Mouse (Mus musculus) ES-Bruce4 (cell line): ENCODE measurements around the gene Fgfr2. TPM values are rescaled to one million over a fixed set of nuclear protein-coding genes. Genes with fewer than 3 reads are reported as not detected.

ENCODE experiments used
- H3K27ac ChIP-seq: 2 replicates; pipeline ENCODE4 v1.5.1; 2012; ENCODE audit warnings: low read length, inconsistent platforms; ENCODE audit not compliant: insufficient read depth
- H3K27me3 ChIP-seq: 2 replicates; pipeline ENCODE4 v1.6.1; 2012; ENCODE audit warnings: mild to moderate bottlenecking, low read length, inconsistent platforms; ENCODE audit not compliant: control insufficient read depth, poor library complexity, insufficient read depth, severe bottlenecking
- H3K36me3 ChIP-seq: 2 replicates; pipeline ENCODE4 v1.6.1; 2012; ENCODE audit warnings: inconsistent platforms, mild to moderate bottlenecking, low read length, moderate library complexity; ENCODE audit not compliant: control insufficient read depth, poor library complexity, insufficient read depth, severe bottlenecking
- H3K4me1 ChIP-seq: one replicate; pipeline ENCODE4 v1.8.1; 2011; ENCODE audit warnings: low read length; ENCODE audit not compliant: control insufficient read depth, insufficient read depth
- H3K4me3 ChIP-seq: 2 replicates; pipeline ENCODE4 v1.5.1; 2011; ENCODE audit warnings: low read depth, mild to moderate bottlenecking, low read length
- H3K9ac ChIP-seq: 2 replicates; pipeline ENCODE4 v1.6.1; 2012; ENCODE audit warnings: low read depth, mild to moderate bottlenecking, inconsistent platforms; ENCODE audit not compliant: poor library complexity, severe bottlenecking
- H3K9me3 ChIP-seq: replicated peaks from 2 replicates; pipeline ENCODE4 v1.6.1; 2012; ENCODE audit warnings: mild to moderate bottlenecking, low read length, inconsistent platforms; ENCODE audit not compliant: control insufficient read depth, poor library complexity, insufficient read depth, severe bottlenecking
- CTCF ChIP-seq: IDR thresholded peaks from one replicate; pipeline ENCODE4 v1.8.1; 2011; ENCODE audit warnings: low read depth, low read length
- EP300 ChIP-seq: IDR thresholded peaks from 2 replicates; pipeline ENCODE4 v1.6.1; 2011; ENCODE audit warnings: low read depth, low read length; ENCODE audit not compliant: insufficient read depth
- POLR2A ChIP-seq: IDR thresholded peaks from one replicate; pipeline ENCODE4 v1.8.1; 2011; ENCODE audit warnings: low read length; ENCODE audit not compliant: insufficient read depth
- polyA plus RNA-seq: library from polyadenylated mRNA; stranded (reverse); fragments of >200 nt; gene quantifications from 2 replicates; pipeline ENCODE4 v1.2.4, GENCODE M21; 2011; ENCODE audit warnings: low read depth; ENCODE audit not compliant: missing spikeins, insufficient read depth, insufficient read length

The Fgfr2 gene
- polyA plus RNA-seq, 1 experiment, result 34.8 TPM

- Histone ChIP-seq H3K36me3 (peaks cover 3% of the 10 kb centered on the region; the same call in 1 of the 2 replicates), H3K4me3 (no peak overlapping the region), H3K9ac (no peak overlapping the region), H3K4me1 (no peaks in the 10 kb centered on the region), H3K27me3 (no peaks in the 10 kb centered on the region), H3K27ac (no peak overlapping the region), H3K9me3 (no peaks in the 10 kb centered on the region)
- TF ChIP-seq CTCF, result no peak
- no peak for TF ChIP-seq POLR2A
- TF ChIP-seq EP300, result no peak
Observed at GRCm38 (mm10) chr7:132842455-132842854, 280.7 kb downstream of the Fgfr2 start.

GRCm38 (mm10) chr7:132841287-132841686, 281.9 kb downstream of the Fgfr2 start:
- TF ChIP-seq POLR2A (no peak), EP300 (no peak), CTCF (no peak)
- H3K4me1 ChIP-seq, result no peaks in the 10 kb centered on the region
- H3K9me3 ChIP-seq, result no peaks in the 10 kb centered on the region
- no peak overlapping the region for H3K9ac ChIP-seq
- no peaks in the 10 kb centered on the region for H3K27me3 ChIP-seq
- H3K36me3 ChIP-seq, result peaks cover 3% of the 10 kb centered on the region; the same call in 1 of the 2 replicates
- no peak overlapping the region for H3K4me3 ChIP-seq
- H3K27ac ChIP-seq, result no peak overlapping the region

- Histone ChIP-seq H3K36me3 (peaks cover 4% of the 10 kb centered on the region; the same call in 1 of the 2 replicates), H3K27ac (no peak overlapping the region)
Observed at GRCm38 (mm10) chr7:132830955-132831354, 292.2 kb downstream of the Fgfr2 start.

DNA sequence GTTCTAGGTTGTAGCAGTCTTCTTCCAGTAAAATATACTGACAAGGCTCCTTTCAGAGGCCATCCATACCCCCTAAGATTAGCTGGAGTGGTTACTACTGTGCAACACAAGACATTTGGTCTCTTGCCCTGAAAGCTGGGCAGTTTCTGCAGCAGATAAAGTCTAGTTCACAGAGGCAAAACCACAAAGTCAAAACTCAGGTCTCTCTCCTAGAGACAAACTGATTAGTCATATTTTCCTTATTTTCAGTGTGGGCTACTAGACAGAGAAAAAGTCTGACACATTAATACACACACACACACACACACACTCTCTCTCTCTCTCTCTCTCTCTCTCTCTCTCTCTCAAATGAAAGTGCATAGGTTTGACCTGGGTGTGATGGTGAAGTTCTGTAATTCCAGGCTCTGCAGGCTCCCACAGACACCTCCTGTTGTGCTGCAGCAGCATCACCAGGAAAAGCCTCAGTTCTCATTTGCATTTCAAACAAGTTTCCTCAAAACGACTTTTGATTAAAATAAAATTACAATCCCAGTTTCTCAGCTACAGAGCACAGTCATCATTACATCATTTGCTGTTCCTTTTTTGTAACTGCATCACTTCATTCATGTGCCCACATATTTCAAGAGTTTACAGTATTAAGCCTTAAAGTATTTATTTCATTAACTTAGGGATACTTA, 298.7 kb downstream of the Fgfr2 start:
- no peaks in the 10 kb centered on the region for H3K9me3 ChIP-seq
- TF ChIP-seq POLR2A, result no peak
- TF ChIP-seq EP300, result no peak

More at GRCm38 (mm10) chr7:132830955-132831354, 292.2 kb downstream of the Fgfr2 start:
- H3K27me3 ChIP-seq, result no peaks in the 10 kb centered on the region
- TF ChIP-seq POLR2A (no peak), CTCF (no peak), EP300 (no peak)
- no peaks in the 10 kb centered on the region for H3K9me3 ChIP-seq
- H3K4me3 ChIP-seq, result no peak overlapping the region
- H3K9ac ChIP-seq, result no peak overlapping the region
- no peaks in the 10 kb centered on the region for H3K4me1 ChIP-seq

GRCm38 (mm10) chr7:132823832-132824231, 299.3 kb downstream of the Fgfr2 start:
- Histone ChIP-seq H3K4me1 (no peaks in the 10 kb centered on the region), H3K9ac (no peak overlapping the region), H3K27ac (no peak overlapping the region), H3K9me3 (no peaks in the 10 kb centered on the region), H3K36me3 (peaks cover 6% of the 10 kb centered on the region; the same call in 1 of the 2 replicates), H3K27me3 (no peaks in the 10 kb centered on the region), H3K4me3 (no peak overlapping the region)
- TF ChIP-seq CTCF, result no peak
- TF ChIP-seq POLR2A, result no peak
- no peak for TF ChIP-seq EP300

More for the DNA sequence above, 298.7 kb downstream of the Fgfr2 start:
- H3K9ac ChIP-seq, result no peak overlapping the region
- H3K4me3 ChIP-seq, result no peak overlapping the region
- no peaks in the 10 kb centered on the region for H3K4me1 ChIP-seq
- H3K27ac ChIP-seq, result no peak overlapping the region
- peaks cover 6% of the 10 kb centered on the region; the same call in 1 of the 2 replicates for H3K36me3 ChIP-seq
- no peaks in the 10 kb centered on the region for H3K27me3 ChIP-seq

DNA sequence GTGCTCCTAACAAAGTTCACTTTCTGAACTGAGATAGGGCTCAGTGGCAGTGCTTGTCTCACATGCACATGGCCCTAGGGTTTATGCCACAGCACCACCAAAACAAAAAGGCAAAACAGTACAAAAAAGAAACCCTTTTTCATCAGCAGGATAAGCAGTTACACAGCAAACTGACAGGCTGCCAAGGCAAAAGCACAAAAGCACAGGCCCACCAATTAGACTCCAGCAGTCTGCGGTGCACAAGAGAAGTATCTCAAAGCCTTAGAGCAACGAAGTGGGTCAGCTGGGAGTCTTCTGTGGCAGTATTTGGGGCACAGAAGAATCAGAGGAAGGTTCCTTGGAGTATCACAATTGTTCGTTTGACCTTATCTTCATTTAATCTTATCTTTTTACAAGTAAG, 302.5 kb downstream of the Fgfr2 start:
- no peaks in the 10 kb centered on the region for H3K27me3 ChIP-seq
- H3K27ac ChIP-seq, result no peak overlapping the region
- H3K36me3 ChIP-seq, result peaks cover 3% of the 10 kb centered on the region; the same call in 1 of the 2 replicates
- no peaks in the 10 kb centered on the region for H3K9me3 ChIP-seq
- TF ChIP-seq POLR2A (no peak), EP300 (no peak), CTCF (no peak)
- no peaks in the 10 kb centered on the region for H3K4me1 ChIP-seq
- H3K4me3 ChIP-seq, result no peak overlapping the region
- no peak overlapping the region for H3K9ac ChIP-seq
